In genomic region chr1:33658302-33658701, GRCm38 (mm10) we compare ENCODE assay signal across 26 mouse cellular contexts. TPM values are rescaled to one million over a fixed set of nuclear protein-coding genes. Genes with fewer than 3 reads are reported as not detected.
A peak's percentile ranks its signal among the peaks of the same experiment; 100 is the strongest.
DNase-seq lines count a peak whose midpoint lies in the region; ATAC-seq and TF ChIP-seq lines count a peak whose summit lies in the region.
"Had no signal": no experiment of that assay in that cellular context is flagged by ENCODE, and none has a peak within 500 bp of the region (broad histone marks: within the 10 kb centered on the region; RNA-seq: fewer than 3 reads in every experiment).

No protein-coding gene starts in this region.

- no peaks in the 10 kb centered on the region for H3K4me1 ChIP-seq in kidney, embryonic 14.5 days (ENCODE audit: control insufficient read depth, insufficient read depth, low read length)
- no peaks in the 10 kb centered on the region for H3K4me1 ChIP-seq in kidney, postnatal 0 days (replicated peaks; ENCODE audit: insufficient read depth, low read length)
- H3K4me1 ChIP-seq in forebrain, embryonic 16.5 days (replicated peaks; ENCODE audit: control insufficient read depth, insufficient read depth, low read length) = no peaks in the 10 kb centered on the region
- H3K4me1 ChIP-seq: forebrain, embryonic 10.5 days; forebrain, embryonic 13.5 days; heart, embryonic 10.5 days; heart, embryonic 13.5 days had no signal

- H3K4me2 ChIP-seq in kidney, embryonic 14.5 days (replicated peaks; ENCODE audit: low read depth, low read length) = no peak overlapping the region
- H3K4me2 ChIP-seq in kidney, postnatal 0 days (ENCODE audit: low read length) = no peak overlapping the region
- no peak overlapping the region for H3K4me2 ChIP-seq in forebrain, embryonic 16.5 days (ENCODE audit: low read length)
- H3K4me2 ChIP-seq: forebrain, embryonic 13.5 days; heart, embryonic 13.5 days; hindbrain, embryonic 14.5 days had no signal

- peak; percentile 97 for ATAC-seq in kidney, embryonic 14.5 days (ENCODE audit: low FRiP score, low TSS enrichment)
- ATAC-seq in kidney, postnatal 0 days (replicated peaks; ENCODE audit: low FRiP score, low read depth) = peak; percentile 94
- ATAC-seq in forebrain, embryonic 16.5 days = no peak
- ATAC-seq: forebrain, embryonic 13.5 days; forebrain, postnatal 0 days; hindbrain, postnatal 0 days; inflammation-experienced regulatory T-cells, adult 6 months had no signal

- H3K27ac ChIP-seq in kidney, embryonic 14.5 days (ENCODE audit: low read depth, low read length) = no peak overlapping the region
- H3K27ac ChIP-seq in kidney, postnatal 0 days = no peak overlapping the region
- H3K27ac ChIP-seq in forebrain, embryonic 16.5 days (ENCODE audit: low read length) = no peak overlapping the region
- H3K27ac ChIP-seq: forebrain, embryonic 10.5 days; forebrain, embryonic 13.5 days; gastrocnemius, adult 2 months; heart, embryonic 10.5 days; heart, embryonic 13.5 days; hindbrain, embryonic 14.5 days; hindbrain, postnatal 0 days had no signal

- H3K4me3 ChIP-seq in kidney, embryonic 14.5 days (ENCODE audit: low read length) = no peak overlapping the region
- H3K4me3 ChIP-seq in kidney, postnatal 0 days (replicated peaks; ENCODE audit: low read depth, low read length) = no peak overlapping the region
- no peak overlapping the region for H3K4me3 ChIP-seq in forebrain, embryonic 16.5 days (replicated peaks; ENCODE audit: low read length)
- H3K4me3 ChIP-seq: forebrain, embryonic 10.5 days; forebrain, embryonic 13.5 days; gastrocnemius, adult 2 months; heart, embryonic 10.5 days; heart, embryonic 13.5 days had no signal

- H3K27me3 ChIP-seq in kidney, embryonic 14.5 days (ENCODE audit: control insufficient read depth, insufficient read depth, low read length) = no peaks in the 10 kb centered on the region
- H3K27me3 ChIP-seq in kidney, postnatal 0 days (ENCODE audit: insufficient read depth, low read length) = no peaks in the 10 kb centered on the region
- no peaks in the 10 kb centered on the region for H3K27me3 ChIP-seq in forebrain, embryonic 16.5 days (replicated peaks; ENCODE audit: control insufficient read depth, insufficient read depth, low read length)
- H3K27me3 ChIP-seq: CH12.LX; forebrain, embryonic 13.5 days; heart, embryonic 13.5 days had no signal

- no peaks in the 10 kb centered on the region for H3K9me3 ChIP-seq in kidney, embryonic 14.5 days (ENCODE audit: control insufficient read depth, low read length)
- H3K9me3 ChIP-seq in kidney, postnatal 0 days (replicated peaks; ENCODE audit: low read length) = no peaks in the 10 kb centered on the region
- H3K9me3 ChIP-seq in forebrain, embryonic 16.5 days (ENCODE audit: control insufficient read depth, low read length) = no peaks in the 10 kb centered on the region
- H3K9me3 ChIP-seq: forebrain, embryonic 10.5 days; forebrain, embryonic 13.5 days; heart, embryonic 10.5 days; heart, embryonic 13.5 days had no signal

- H3K9ac ChIP-seq in kidney, embryonic 14.5 days (ENCODE audit: low read depth, low read length) = no peak overlapping the region
- no peak overlapping the region for H3K9ac ChIP-seq in kidney, postnatal 0 days (ENCODE audit: low read depth, low read length)
- H3K9ac ChIP-seq in forebrain, embryonic 16.5 days (replicated peaks; ENCODE audit: low read depth, low read length) = no peak overlapping the region
- H3K9ac ChIP-seq: forebrain, embryonic 13.5 days; forebrain, postnatal 0 days; heart, embryonic 13.5 days; hindbrain, embryonic 14.5 days had no signal

- no peak for DNase-seq in kidney, adult 9 months
- DNase-seq in kidney, postnatal 0 days (ENCODE audit: low spot score) = peak; percentile 89
- no peak for DNase-seq in kidney, postnatal 4 days
- peak; percentile 39 for DNase-seq in R1 (ENCODE audit: low read depth, low spot score)
- DNase-seq: adrenal gland, postnatal 10 days; adrenal gland, postnatal 36 days; B cell, adult 2 months; cerebellum, adult 18-20 months; cerebellum, adult 9-10 months; cerebellum, postnatal 14 days; forebrain, postnatal 0 days; gastrocnemius, adult 2 months; gastrocnemius, postnatal 14 days; heart, adult 18-20 months; heart, postnatal 14 days; heart, postnatal 4 days had no signal

- TF ChIP-seq CTCF in kidney, postnatal 0 days (IDR thresholded peaks at IDR 0.05; ENCODE audit: low read depth) = no peak

- peaks cover 29% of the 10 kb centered on the region for H3K36me3 ChIP-seq in kidney, embryonic 14.5 days (ENCODE audit: control insufficient read depth, insufficient read depth, low read length)
- 0 out of 2 replicates have a peak, but pooled peaks cover 11% of the 10 kb centered on the region for H3K36me3 ChIP-seq in kidney, postnatal 0 days (ENCODE audit: insufficient read depth, low read length)
- H3K36me3 ChIP-seq in forebrain, embryonic 16.5 days (ENCODE audit: control insufficient read depth, insufficient read depth) = peaks cover 2% of the 10 kb centered on the region; the same call in 1 of the 2 replicates

- 37% methylated on average over 4 of the region's 4 CpGs for WGBS in kidney, embryonic 14.5 days
- 43% methylated on average over 4 of the region's 4 CpGs for whole genome bisulfite sequencing in kidney, postnatal 0 days
- 79% methylated on average over 4 of the region's 4 CpGs for WGBS in forebrain, embryonic 16.5 days

RNA-seq across cellular contexts. Expression of gene Prim2, which starts 11.3 kb away (rescaled TPM):
- polyA plus RNA-seq in kidney, embryonic 14.5 days (2014; fragmentation: Nextera tagmentation; extraction: Ambion mirVana) = 42.2 and 44.0 TPM in 2 replicates
- polyA plus RNA-seq in kidney, postnatal 0 days (2015; fragmentation: Nextera tagmentation; extraction: Ambion mirVana) = 16.1 and 21.1 TPM in 2 replicates
- 33.5 and 36.9 TPM in 2 replicates for polyA plus RNA-seq in forebrain, embryonic 16.5 days (2015; fragmentation: Nextera tagmentation; extraction: Ambion mirVana)

Comparison
In these comparisons a context has a peak if more than half of its experiments do, and no peak if none do; other contexts are left out.
1. DNase-seq: peak in kidney, postnatal 0 days (single experiment) and R1 (single experiment); none in kidney, adult 9 months (single experiment) and kidney, postnatal 4 days (0 of 2).